ENCODE assay signal across 8 mouse cellular contexts in the genomic region with DNA sequence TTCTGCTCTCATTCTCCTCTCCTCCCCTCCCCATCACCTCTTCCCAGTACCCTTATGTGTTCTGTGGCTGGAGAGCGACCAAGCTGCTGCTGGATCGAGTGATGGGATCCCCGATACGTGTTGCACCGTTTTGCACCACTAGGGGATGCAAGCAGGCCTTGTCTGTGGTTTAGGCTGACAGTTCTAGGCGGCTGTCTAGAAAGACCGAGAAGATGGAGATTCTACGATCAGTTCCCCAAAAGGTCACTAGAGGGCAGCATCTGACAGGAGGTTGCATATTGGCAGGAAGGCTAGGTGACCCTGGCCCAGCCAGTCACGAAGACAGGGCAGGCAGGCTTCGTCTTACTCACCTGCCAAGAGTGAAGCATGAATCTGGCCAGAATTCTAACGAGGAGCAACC. TPM values are rescaled to one million over a fixed set of nuclear protein-coding genes. Genes with fewer than 3 reads are reported as not detected.
DNase-seq lines count a peak whose midpoint lies in the region; ATAC-seq and TF ChIP-seq lines count a peak whose summit lies in the region.

No protein-coding gene starts in this region.

- H3K4me1 ChIP-seq in embryonic facial prominence, embryonic 15.5 days, result peaks cover 17% of the 10 kb centered on the region
- peaks cover 2% of the 10 kb centered on the region; the same call in 1 of the 2 replicates for H3K4me1 ChIP-seq in limb, embryonic 14.5 days (ENCODE audit: control insufficient read depth, insufficient read depth, low read length)
- H3K4me1 ChIP-seq in midbrain, postnatal 0 days (ENCODE audit: insufficient read depth, low read length), result no peaks in the 10 kb centered on the region; the same call in 1 of the 2 replicates

- no peak overlapping the region for H3K4me2 ChIP-seq in embryonic facial prominence, embryonic 15.5 days (replicated peaks)
- no peak overlapping the region for H3K4me2 ChIP-seq in limb, embryonic 14.5 days (replicated peaks; ENCODE audit: low read depth, low read length, severe bottlenecking)
- peak overlapping the region; percentile 12; the same call in 1 of the 2 replicates for H3K4me2 ChIP-seq in midbrain, postnatal 0 days (ENCODE audit: low read depth, low read length, poor library complexity, severe bottlenecking)

- ATAC-seq in embryonic facial prominence, embryonic 15.5 days (ENCODE audit: insufficient number of reproducible peaks, low FRiP score, low TSS enrichment, low read depth), result peak; percentile 71
- ATAC-seq in limb, embryonic 14.5 days (ENCODE audit: low FRiP score, low read depth), result peak; percentile 74
- peak; percentile 67 for ATAC-seq in midbrain, postnatal 0 days (ENCODE audit: low FRiP score)

- TF ChIP-seq CTCF in midbrain, postnatal 0 days (IDR thresholded peaks at IDR 0.05), result peak; percentile 100

- no peak for TF ChIP-seq POLR2A in limb, embryonic 14.5 days (IDR thresholded peaks at IDR 0.05; ENCODE audit: borderline replicate concordance, extremely low read depth, insufficient read depth, insufficient read length)

- H3K36me3 ChIP-seq in embryonic facial prominence, embryonic 15.5 days, result no peaks in the 10 kb centered on the region
- H3K36me3 ChIP-seq in limb, embryonic 14.5 days (ENCODE audit: control insufficient read depth, insufficient read depth, low read length), result no peaks in the 10 kb centered on the region
- no peaks in the 10 kb centered on the region for H3K36me3 ChIP-seq in midbrain, postnatal 0 days (ENCODE audit: insufficient read depth, low read length)

- no peak overlapping the region for H3K4me3 ChIP-seq in embryonic facial prominence, embryonic 15.5 days (replicated peaks)
- H3K4me3 ChIP-seq in limb, embryonic 14.5 days (replicated peaks; ENCODE audit: low read length), result no peak overlapping the region
- H3K4me3 ChIP-seq in midbrain, postnatal 0 days (ENCODE audit: low read depth, low read length), result no peak overlapping the region

- DNase-seq in 3134 (ENCODE audit: extremely low read depth, insufficient read length, low spot score), result peak; percentile 80
- peak; percentile 94 to 95 for DNase-seq in adrenal gland, postnatal 36 days
- DNase-seq in heart, adult 8-10 months (ENCODE audit: low spot score), result peak; percentile 99
- DNase-seq in kidney, adult 9 months, result peak; percentile 99
- peak; percentile 92 for DNase-seq in limb, embryonic 14.5 days (ENCODE audit: low spot score)
- peak; percentile 95 for DNase-seq in midbrain, postnatal 0 days (ENCODE audit: low spot score)
- DNase-seq in spleen, postnatal 14 days (ENCODE audit: low spot score in 2 of 2), result peak; percentile 93 to 99

- no peak overlapping the region for H3K9ac ChIP-seq in embryonic facial prominence, embryonic 15.5 days
- no peak overlapping the region for H3K9ac ChIP-seq in limb, embryonic 14.5 days (ENCODE audit: low read depth, low read length, severe bottlenecking)
- H3K9ac ChIP-seq in midbrain, postnatal 0 days (replicated peaks; ENCODE audit: low read length, poor library complexity, severe bottlenecking), result no peak overlapping the region

- H3K27ac ChIP-seq in embryonic facial prominence, embryonic 15.5 days (replicated peaks), result no peak overlapping the region
- no peak overlapping the region for H3K27ac ChIP-seq in limb, embryonic 14.5 days (replicated peaks; ENCODE audit: low read depth, low read length)
- H3K27ac ChIP-seq in midbrain, postnatal 0 days (ENCODE audit: low read depth, low read length), result no peak overlapping the region

- no peaks in the 10 kb centered on the region for H3K9me3 ChIP-seq in embryonic facial prominence, embryonic 15.5 days (replicated peaks)
- no peaks in the 10 kb centered on the region for H3K9me3 ChIP-seq in limb, embryonic 14.5 days (ENCODE audit: control insufficient read depth, low read length)
- no peaks in the 10 kb centered on the region for H3K9me3 ChIP-seq in midbrain, postnatal 0 days (ENCODE audit: low read length)

- H3K27me3 ChIP-seq in embryonic facial prominence, embryonic 15.5 days, result no peaks in the 10 kb centered on the region
- no peaks in the 10 kb centered on the region for H3K27me3 ChIP-seq in limb, embryonic 14.5 days (ENCODE audit: control insufficient read depth, insufficient read depth, low read length)
- H3K27me3 ChIP-seq in midbrain, postnatal 0 days (ENCODE audit: insufficient read depth, low read length), result no peaks in the 10 kb centered on the region

- WGBS in embryonic facial prominence, embryonic 15.5 days, result 4% methylated on average over 11 of the region's 11 CpGs
- WGBS in limb, embryonic 14.5 days, result 4% methylated on average over 11 of the region's 11 CpGs
- WGBS in midbrain, postnatal 0 days, result under 1% methylated on average over 11 of the region's 11 CpGs

RNA-seq across cellular contexts. Expression of a gene that starts 16.9 kb away (rescaled TPM):
- total RNA-seq in adrenal gland, postnatal 36 days (2021), result 10 to 100 TPM; 18.3 to 19.1 TPM
- polyA plus RNA-seq in embryonic facial prominence, embryonic 15.5 days (2015; fragmentation: Nextera tagmentation; extraction: Ambion mirVana), result 37.8 and 41.4 TPM in 2 replicates
- 1 to 10 TPM; 2.0 to 4.0 (median 2.9) TPM for total RNA-seq in heart, adult 8-10 months (2022)
- 57.8 and 62.8 TPM in 2 replicates for polyA plus RNA-seq in limb, embryonic 14.5 days (2012; rRNA removed)
- polyA plus RNA-seq in limb, embryonic 14.5 days (2014; fragmentation: Nextera tagmentation; extraction: Ambion mirVana), result 33.3 and 34.7 TPM in 2 replicates
- total RNA-seq in midbrain, postnatal 0 days (2014; rRNA removed), result 43.9 and 57.8 TPM in 2 replicates
- polyA plus RNA-seq in midbrain, postnatal 0 days (2015; fragmentation: Nextera tagmentation; extraction: Ambion mirVana), result 97.0 and 100 TPM in 2 replicates

RNA-seq across cellular contexts. Expression of a gene that starts 17.3 kb away (rescaled TPM):
- total RNA-seq in adrenal gland, postnatal 36 days (2021), result 10 to 100 TPM; 51.2 to 54.4 TPM
- polyA plus RNA-seq in embryonic facial prominence, embryonic 15.5 days (2015; fragmentation: Nextera tagmentation; extraction: Ambion mirVana), result 59.7 and 61.5 TPM in 2 replicates
- total RNA-seq in heart, adult 8-10 months (2022), result 10 to 100 TPM; 32.1 to 41.0 (median 35.1) TPM
- 37.7 and 41.8 TPM in 2 replicates for polyA plus RNA-seq in limb, embryonic 14.5 days (2012; rRNA removed)
- polyA plus RNA-seq in limb, embryonic 14.5 days (2014; fragmentation: Nextera tagmentation; extraction: Ambion mirVana), result 43.4 and 49.5 TPM in 2 replicates
- total RNA-seq in midbrain, postnatal 0 days (2014; rRNA removed), result 94.9 and 117 TPM in 2 replicates
- 80.8 and 82.8 TPM in 2 replicates for polyA plus RNA-seq in midbrain, postnatal 0 days (2015; fragmentation: Nextera tagmentation; extraction: Ambion mirVana)

RNA-seq across cellular contexts. Expression of a gene that starts 23.4 kb away (rescaled TPM):
- total RNA-seq in adrenal gland, postnatal 36 days (2021), result 1 to 10 TPM; 6.5 to 9.3 TPM
- polyA plus RNA-seq in embryonic facial prominence, embryonic 15.5 days (2015; fragmentation: Nextera tagmentation; extraction: Ambion mirVana), result 3.0 and 3.7 TPM in 2 replicates
- total RNA-seq in heart, adult 8-10 months (2022), result 1 to 10 TPM; 6.1 to 7.4 (median 7.1) TPM
- polyA plus RNA-seq in limb, embryonic 14.5 days (2012; rRNA removed), result 0.14 and 0.42 TPM in 2 replicates
- polyA plus RNA-seq in limb, embryonic 14.5 days (2014; fragmentation: Nextera tagmentation; extraction: Ambion mirVana), result 1.5 and 3.3 TPM in 2 replicates
- total RNA-seq in midbrain, postnatal 0 days (2014; rRNA removed), result 0.16 and 1.7 TPM in 2 replicates
- 5.3 and 7.2 TPM in 2 replicates for polyA plus RNA-seq in midbrain, postnatal 0 days (2015; fragmentation: Nextera tagmentation; extraction: Ambion mirVana)

RNA-seq across cellular contexts. Expression of a gene that starts 27.4 kb away (rescaled TPM):
- 10 to 100 TPM; 90.0 to 96.2 TPM for total RNA-seq in adrenal gland, postnatal 36 days (2021)
- polyA plus RNA-seq in embryonic facial prominence, embryonic 15.5 days (2015; fragmentation: Nextera tagmentation; extraction: Ambion mirVana), result 89.0 and 92.2 TPM in 2 replicates
- total RNA-seq in heart, adult 8-10 months (2022), result 10 to 100 TPM; 70.8 to 76.2 (median 72.2) TPM
- polyA plus RNA-seq in limb, embryonic 14.5 days (2012; rRNA removed), result 73.4 and 83.1 TPM in 2 replicates
- polyA plus RNA-seq in limb, embryonic 14.5 days (2014; fragmentation: Nextera tagmentation; extraction: Ambion mirVana), result 77.2 and 84.6 TPM in 2 replicates
- 61.8 and 67.0 TPM in 2 replicates for total RNA-seq in midbrain, postnatal 0 days (2014; rRNA removed)
- polyA plus RNA-seq in midbrain, postnatal 0 days (2015; fragmentation: Nextera tagmentation; extraction: Ambion mirVana), result 89.0 and 100 TPM in 2 replicates

RNA-seq across cellular contexts. Expression of a gene that starts 35.7 kb away (rescaled TPM):
- total RNA-seq in adrenal gland, postnatal 36 days (2021), result 10 to 100 TPM; 57.8 to 68.4 TPM
- polyA plus RNA-seq in embryonic facial prominence, embryonic 15.5 days (2015; fragmentation: Nextera tagmentation; extraction: Ambion mirVana), result 24.9 and 26.4 TPM in 2 replicates
- 10 to 100 TPM; 26.8 to 28.5 (median 27.9) TPM for total RNA-seq in heart, adult 8-10 months (2022)
- polyA plus RNA-seq in limb, embryonic 14.5 days (2012; rRNA removed), result 13.5 and 15.0 TPM in 2 replicates
- 10.0 and 10.8 TPM in 2 replicates for polyA plus RNA-seq in limb, embryonic 14.5 days (2014; fragmentation: Nextera tagmentation; extraction: Ambion mirVana)
- 6.1 and 9.2 TPM in 2 replicates for total RNA-seq in midbrain, postnatal 0 days (2014; rRNA removed)
- 6.4 and 7.3 TPM in 2 replicates for polyA plus RNA-seq in midbrain, postnatal 0 days (2015; fragmentation: Nextera tagmentation; extraction: Ambion mirVana)
